Mouse (Mus musculus) heart, embryonic 15.5 days (tissue): ENCODE results near the gene Ripor2. TPM values are rescaled to one million over a fixed set of nuclear protein-coding genes. Genes with fewer than 3 reads are reported as not detected.
A peak's percentile ranks its signal among the peaks of the same experiment; 100 is the strongest.

Source experiments
- ATAC-seq: fragments of 200-750 bp; cut with Nextera tagmentation; replicated peaks from 2 replicates; pipeline ENCODE4 v1.8.0; 2017; ENCODE audit warnings: low read depth, moderate TSS enrichment; ENCODE audit not compliant: insufficient number of reproducible peaks, insufficient read depth, low FRiP score
- H3K27ac ChIP-seq: fragments of 300-500 bp; sonication (generic); 2 replicates; pipeline ENCODE4 v1.5.1; 2015; ENCODE audit warnings: mild to moderate bottlenecking, inconsistent platforms
- H3K27me3 ChIP-seq: fragments of 300-500 bp; sonication (generic); 2 replicates; pipeline ENCODE4 v1.6.1; 2015; ENCODE audit warnings: inconsistent platforms
- H3K36me3 ChIP-seq: fragments of 300-500 bp; sonication (generic); 2 replicates; pipeline ENCODE4 v1.6.1; 2015; ENCODE audit warnings: mild to moderate bottlenecking, inconsistent platforms
- H3K4me1 ChIP-seq: fragments of 300-500 bp; sonication (generic); replicated peaks from 2 replicates; pipeline ENCODE4 v1.6.1; 2015; ENCODE audit warnings: inconsistent platforms
- H3K4me2 ChIP-seq: fragments of 300-500 bp; sonication (generic); 2 replicates; pipeline ENCODE4 v1.6.1; 2015; ENCODE audit warnings: inconsistent platforms, mild to moderate bottlenecking, moderate library complexity
- H3K4me3 ChIP-seq: fragments of 300-500 bp; sonication (generic); 2 replicates; pipeline ENCODE4 v1.5.1; 2015; ENCODE audit warnings: mild to moderate bottlenecking, inconsistent platforms
- H3K9ac ChIP-seq: fragments of 300-500 bp; sonication (generic); 2 replicates; pipeline ENCODE4 v1.6.1; 2015; ENCODE audit warnings: mild to moderate bottlenecking, inconsistent platforms
- H3K9me3 ChIP-seq: fragments of 300-500 bp; sonication (generic); replicated peaks from 2 replicates; pipeline ENCODE4 v1.6.1; 2016; ENCODE audit warnings: inconsistent platforms
- WGBS: fragments of 180-500 bp; shearing (Covaris S2); methylation state at CpG from one replicate; pipeline ENCODE4 v1.1.7; 2015; ENCODE audit warnings: mixed read lengths; 5-methylcytosine and 5-hydroxymethylcytosine counted together
- polyA plus RNA-seq: library from polyadenylated mRNA; unstranded; fragments of >200 nt; fragmentation: Nextera tagmentation; extraction: Ambion mirVana; gene quantifications from 2 replicates; pipeline ENCODE4 v1.2.1, GENCODE M21; 2015

The Ripor2 gene
- polyA plus RNA-seq, 1 experiment from 2014 or later, result 14.5 TPM

GRCm38 (mm10) chr13:24605755-24606154 is 23.8 kb downstream of the Ripor2 start:
- H3K27me3 ChIP-seq, result no peaks in the 10 kb centered on the region
- H3K4me3 ChIP-seq, result no peak overlapping the region
- no peaks in the 10 kb centered on the region for H3K9me3 ChIP-seq
- 79% methylated on average over 5 of the region's 5 CpGs for WGBS
- no peaks in the 10 kb centered on the region for H3K36me3 ChIP-seq
- no peak overlapping the region for H3K9ac ChIP-seq
- peak overlapping the region; percentile 52; the same call in 1 of the 2 replicates for H3K27ac ChIP-seq
- ATAC-seq, result no peak
- no peak overlapping the region for H3K4me2 ChIP-seq
- peaks cover 41% of the 10 kb centered on the region for H3K4me1 ChIP-seq

GRCm38 (mm10) chr13:24607961-24608360 is 26.0 kb downstream of the Ripor2 start:
- 88% methylated on average over 4 of the region's 4 CpGs for WGBS
- ATAC-seq, result no peak

GRCm38 (mm10) chr13:24608709-24609108 is 26.7 kb downstream of the Ripor2 start:
- Histone ChIP-seq H3K9ac (no peak overlapping the region), H3K4me1 (peaks cover 19% of the 10 kb centered on the region), H3K9me3 (no peaks in the 10 kb centered on the region), H3K36me3 (no peaks in the 10 kb centered on the region), H3K27ac (no peak overlapping the region), H3K4me3 (no peak overlapping the region), H3K4me2 (no peak overlapping the region), H3K27me3 (no peaks in the 10 kb centered on the region)
- WGBS, result 81% methylated on average over 1 of the region's 1 CpGs
- ATAC-seq, result no peak

More at GRCm38 (mm10) chr13:24607961-24608360, 26.0 kb downstream of the Ripor2 start:
- no peak overlapping the region for H3K9ac ChIP-seq
- no peak overlapping the region for H3K4me3 ChIP-seq
- H3K27ac ChIP-seq, result no peak overlapping the region
- no peak overlapping the region for H3K4me2 ChIP-seq
- peaks cover 26% of the 10 kb centered on the region for H3K4me1 ChIP-seq
- H3K36me3 ChIP-seq, result no peaks in the 10 kb centered on the region
- H3K27me3 ChIP-seq, result no peaks in the 10 kb centered on the region
- no peaks in the 10 kb centered on the region for H3K9me3 ChIP-seq

GRCm38 (mm10) chr13:24610883-24611282 is 28.9 kb downstream of the Ripor2 start:
- ATAC-seq, result no peak
- no peak overlapping the region for H3K4me3 ChIP-seq
- 0 out of 2 replicates have a peak, but pooled peaks cover 6% of the 10 kb centered on the region for H3K4me1 ChIP-seq
- no peak overlapping the region for H3K27ac ChIP-seq
- no peak overlapping the region for H3K9ac ChIP-seq
- no peak overlapping the region for H3K4me2 ChIP-seq
- H3K9me3 ChIP-seq, result no peaks in the 10 kb centered on the region
- H3K27me3 ChIP-seq, result no peaks in the 10 kb centered on the region
- WGBS, result 65% methylated on average over 5 of the region's 5 CpGs
- H3K36me3 ChIP-seq, result no peaks in the 10 kb centered on the region

- Histone ChIP-seq H3K4me1 (peaks cover 16% of the 10 kb centered on the region), H3K27me3 (no peaks in the 10 kb centered on the region), H3K9ac (no peak overlapping the region), H3K9me3 (no peaks in the 10 kb centered on the region), H3K36me3 (no peaks in the 10 kb centered on the region), H3K4me3 (no peak overlapping the region), H3K27ac (no peak overlapping the region), H3K4me2 (no peak overlapping the region)
- ATAC-seq, result no peak
- WGBS, result 83% methylated on average over 6 of the region's 6 CpGs
Measured at GRCm38 (mm10) chr13:24613031-24613430, 31.0 kb downstream of the Ripor2 start.

- H3K36me3 ChIP-seq, result no peaks in the 10 kb centered on the region
- H3K9me3 ChIP-seq, result no peaks in the 10 kb centered on the region
- H3K4me1 ChIP-seq, result peaks cover 20% of the 10 kb centered on the region
- no peaks in the 10 kb centered on the region for H3K27me3 ChIP-seq
- no peak for ATAC-seq
- H3K9ac ChIP-seq, result no peak overlapping the region
- no peak overlapping the region for H3K4me2 ChIP-seq
- H3K4me3 ChIP-seq, result no peak overlapping the region
- H3K27ac ChIP-seq, result no peak overlapping the region
- 82% methylated on average over 3 of the region's 3 CpGs for whole genome bisulfite sequencing
Measured at GRCm38 (mm10) chr13:24613433-24613832, 31.4 kb downstream of the Ripor2 start.

- WGBS, result 43% methylated on average over 10 of the region's 10 CpGs
- Histone ChIP-seq H3K36me3 (no peaks in the 10 kb centered on the region), H3K9ac (no peak overlapping the region), H3K4me3 (no peak overlapping the region), H3K9me3 (no peaks in the 10 kb centered on the region), H3K4me1 (peaks cover 21% of the 10 kb centered on the region), H3K27ac (no peak overlapping the region), H3K27me3 (no peaks in the 10 kb centered on the region), H3K4me2 (no peak overlapping the region)
- no peak for ATAC-seq
Measured at GRCm38 (mm10) chr13:24613927-24614780, 32.2 kb downstream of the Ripor2 start.

- no peaks in the 10 kb centered on the region for H3K27me3 ChIP-seq
- H3K4me2 ChIP-seq, result no peak overlapping the region
- H3K4me1 ChIP-seq, result peaks cover 34% of the 10 kb centered on the region
- H3K9me3 ChIP-seq, result no peaks in the 10 kb centered on the region
- H3K36me3 ChIP-seq, result no peaks in the 10 kb centered on the region
- H3K9ac ChIP-seq, result no peak overlapping the region
- H3K4me3 ChIP-seq, result no peak overlapping the region
- no peak overlapping the region for H3K27ac ChIP-seq
- no peak for ATAC-seq
- WGBS, result 56% methylated on average over 9 of the region's 9 CpGs
Measured at GRCm38 (mm10) chr13:24615921-24616565, 34.1 kb downstream of the Ripor2 start.

GRCm38 (mm10) chr13:24616645-24617044 is 34.7 kb downstream of the Ripor2 start:
- peaks cover 38% of the 10 kb centered on the region for H3K4me1 ChIP-seq
- 87% methylated on average over 8 of the region's 8 CpGs for WGBS
- no peak overlapping the region for H3K4me2 ChIP-seq

GRCm38 (mm10) chr13:24617076-24617798 is 35.2 kb downstream of the Ripor2 start:
- WGBS, result 66% methylated on average over 6 of the region's 6 CpGs
- Histone ChIP-seq H3K9ac (no peak overlapping the region), H3K4me1 (peaks cover 38% of the 10 kb centered on the region), H3K4me3 (no peak overlapping the region), H3K27ac (peak overlapping the region; percentile 19; the same call in 1 of the 2 replicates), H3K36me3 (no peaks in the 10 kb centered on the region), H3K27me3 (no peaks in the 10 kb centered on the region), H3K9me3 (no peaks in the 10 kb centered on the region), H3K4me2 (no peak overlapping the region)
- ATAC-seq, result no peak

More at GRCm38 (mm10) chr13:24616645-24617044, 34.7 kb downstream of the Ripor2 start:
- Histone ChIP-seq H3K9ac (no peak overlapping the region), H3K36me3 (no peaks in the 10 kb centered on the region), H3K9me3 (no peaks in the 10 kb centered on the region), H3K27ac (no peak overlapping the region), H3K27me3 (no peaks in the 10 kb centered on the region), H3K4me3 (no peak overlapping the region)
- no peak for ATAC-seq

- H3K36me3 ChIP-seq, result no peaks in the 10 kb centered on the region
- H3K9ac ChIP-seq, result no peak overlapping the region
- H3K27me3 ChIP-seq, result no peaks in the 10 kb centered on the region
- no peak overlapping the region for H3K4me3 ChIP-seq
- peak overlapping the region; percentile 19; the same call in 1 of the 2 replicates for H3K27ac ChIP-seq
- peaks cover 38% of the 10 kb centered on the region for H3K4me1 ChIP-seq
- WGBS, result 57% methylated on average over 2 of the region's 2 CpGs
- no peaks in the 10 kb centered on the region for H3K9me3 ChIP-seq
- H3K4me2 ChIP-seq, result no peak overlapping the region
- no peak for ATAC-seq
Measured at GRCm38 (mm10) chr13:24617799-24618130, 35.8 kb downstream of the Ripor2 start.
